Mouse (Mus musculus): Measurements from ENCODE around the gene Aldh2. TPM values are rescaled to one million over a fixed set of nuclear protein-coding genes. Genes with fewer than 3 reads are reported as not detected.

The Aldh2 gene
- total and polyA plus RNA-seq, 2 experiments from 2014 or later, result 77.2 to 115 TPM

- WGBS, result 34% methylated on average over 9 of the region's 9 CpGs
- peak; percentile 84 for DNase-seq
- ATAC-seq, result peak; percentile 71
These were observed 8.1 kb upstream of the Aldh2 start for GRCm38 (mm10) chr5:121601547-121602299.

DNA sequence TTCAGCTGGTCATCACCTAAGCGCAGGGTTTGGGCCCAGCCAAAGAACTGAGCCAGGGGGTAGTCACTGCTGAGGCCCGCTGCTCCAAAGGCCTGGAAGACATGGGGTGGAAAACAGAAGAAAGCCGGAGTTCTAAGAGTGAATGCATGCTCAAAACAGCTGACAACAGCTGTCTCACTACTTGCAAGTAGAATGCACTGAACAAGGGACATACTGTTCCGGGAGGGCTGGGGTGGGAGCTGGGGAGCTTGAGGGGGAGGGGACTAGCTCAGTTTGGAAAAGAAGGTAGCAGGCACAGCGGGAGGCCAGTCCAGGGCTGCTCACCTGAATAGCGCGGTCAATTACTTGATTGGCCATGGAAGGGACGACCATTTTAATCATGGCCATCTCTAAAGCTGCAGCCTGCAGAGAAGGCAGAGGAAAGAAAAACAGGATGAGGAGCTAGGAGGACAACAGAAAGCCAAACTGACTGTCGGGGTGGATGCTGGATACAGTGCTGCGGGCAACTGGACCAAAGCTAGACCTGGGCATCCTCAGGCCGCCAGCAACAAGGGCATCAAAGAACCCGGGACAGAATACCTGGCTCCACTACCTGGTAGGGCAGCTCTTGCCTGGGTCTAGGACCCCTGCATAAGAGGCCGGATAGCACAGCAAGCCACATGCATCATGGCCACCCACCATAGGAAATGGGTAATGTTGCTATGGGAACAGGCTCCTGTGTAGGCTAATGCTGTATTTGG lies 5.4 kb upstream of the Aldh2 start:
- 61% methylated on average over 13 of the region's 13 CpGs for WGBS
- Histone ChIP-seq H3K36me3 (ENCODE audit: insufficient read depth) (no peaks in the 10 kb centered on the region), H3K27me3 (ENCODE audit: insufficient read depth, low read length) (no peaks in the 10 kb centered on the region), H3K4me2 (ENCODE audit: low read depth) (no peak overlapping the region), H3K4me1 (ENCODE audit: insufficient read depth) (no peaks in the 10 kb centered on the region), H3K4me3 (ENCODE audit: low read depth, low read length) (no peak overlapping the region), H3K9me3 (ENCODE audit: low read length) (no peaks in the 10 kb centered on the region), H3K9ac (no peak overlapping the region), H3K27ac (ENCODE audit: low read depth, low read length) (no peak overlapping the region)
- ATAC-seq, result no peak
- no peak for DNase-seq
- no peak for TF ChIP-seq CTCF (IDR thresholded peaks at IDR 0.05; ENCODE audit: low read depth)

More at GRCm38 (mm10) chr5:121601547-121602299, 8.1 kb upstream of the Aldh2 start:
- Histone ChIP-seq H3K4me3 (ENCODE audit: low read depth, low read length) (no peak overlapping the region), H3K27ac (ENCODE audit: low read depth, low read length) (no peak overlapping the region), H3K27me3 (ENCODE audit: insufficient read depth, low read length) (no peaks in the 10 kb centered on the region), H3K4me1 (ENCODE audit: insufficient read depth) (no peaks in the 10 kb centered on the region), H3K36me3 (ENCODE audit: insufficient read depth) (no peaks in the 10 kb centered on the region), H3K4me2 (ENCODE audit: low read depth) (no peak overlapping the region), H3K9ac (no peak overlapping the region), H3K9me3 (ENCODE audit: low read length) (no peaks in the 10 kb centered on the region)
- peak; percentile 92 for TF ChIP-seq CTCF (IDR thresholded peaks at IDR 0.05; ENCODE audit: low read depth)

DNA sequence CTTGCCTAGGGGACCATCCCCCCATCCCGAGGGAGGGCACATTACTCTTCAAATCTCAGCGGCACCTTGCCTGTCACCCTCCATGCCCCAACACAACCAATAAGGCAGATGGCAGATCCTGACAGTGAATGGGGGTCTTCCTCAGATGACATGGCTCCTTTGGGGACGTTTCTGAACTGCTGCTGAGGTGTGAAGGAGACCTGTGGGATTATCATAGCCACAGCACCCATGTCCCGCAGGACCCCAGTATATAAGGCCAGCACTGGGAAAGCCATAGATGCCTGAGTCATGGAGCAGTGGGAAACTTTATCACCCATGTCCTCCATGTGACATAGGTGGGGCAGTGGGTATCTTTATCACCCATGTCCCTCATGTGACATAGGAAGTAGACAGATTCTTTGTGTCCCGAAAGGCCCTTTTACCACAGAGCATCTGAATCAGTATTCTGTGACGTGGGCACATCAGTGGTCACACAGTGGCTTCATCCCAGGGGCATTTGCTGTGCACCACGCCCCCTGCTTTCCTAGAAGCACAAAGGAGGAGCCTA lies 4.4 kb upstream of the Aldh2 start:
- no peak for DNase-seq
- Histone ChIP-seq H3K4me3 (ENCODE audit: low read depth, low read length) (no peak overlapping the region), H3K9me3 (ENCODE audit: low read length) (no peaks in the 10 kb centered on the region), H3K27ac (ENCODE audit: low read depth, low read length) (no peak overlapping the region), H3K4me1 (ENCODE audit: insufficient read depth) (no peaks in the 10 kb centered on the region), H3K4me2 (ENCODE audit: low read depth) (no peak overlapping the region), H3K9ac (no peak overlapping the region), H3K27me3 (ENCODE audit: insufficient read depth, low read length) (no peaks in the 10 kb centered on the region), H3K36me3 (ENCODE audit: insufficient read depth) (no peaks in the 10 kb centered on the region)
- 77% methylated on average over 7 of the region's 7 CpGs for WGBS
- no peak for ATAC-seq
- no peak for TF ChIP-seq CTCF (IDR thresholded peaks at IDR 0.05; ENCODE audit: low read depth)

DNA sequence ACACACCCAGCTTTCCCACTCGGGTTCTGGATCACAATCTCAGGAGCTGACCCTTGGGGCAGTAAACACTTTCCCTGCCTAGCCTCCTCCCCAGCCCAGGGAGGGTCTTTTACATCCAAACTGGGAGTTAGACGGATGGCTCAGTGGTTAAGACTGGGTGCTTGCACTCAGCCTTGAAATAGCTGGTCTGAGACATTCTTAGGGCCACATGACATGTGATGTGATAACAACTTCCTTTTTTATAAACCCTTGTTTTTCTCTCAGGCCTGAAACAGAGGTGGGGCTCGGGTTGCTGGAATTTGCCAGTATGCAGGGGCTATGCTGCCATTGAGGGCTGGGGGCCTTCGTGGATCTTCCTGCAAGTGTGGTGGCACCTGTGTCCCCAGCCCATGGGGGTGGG lies 3.7 kb upstream of the Aldh2 start:
- Histone ChIP-seq H3K4me3 (ENCODE audit: low read depth, low read length) (no peak overlapping the region), H3K4me2 (ENCODE audit: low read depth) (no peak overlapping the region), H3K36me3 (ENCODE audit: insufficient read depth) (no peaks in the 10 kb centered on the region), H3K27ac (ENCODE audit: low read depth, low read length) (no peak overlapping the region), H3K9ac (no peak overlapping the region), H3K9me3 (ENCODE audit: low read length) (no peaks in the 10 kb centered on the region), H3K4me1 (ENCODE audit: insufficient read depth) (no peaks in the 10 kb centered on the region), H3K27me3 (ENCODE audit: insufficient read depth, low read length) (no peaks in the 10 kb centered on the region)
- ATAC-seq, result no peak
- TF ChIP-seq CTCF (IDR thresholded peaks at IDR 0.05; ENCODE audit: low read depth), result no peak
- WGBS, result 76% methylated on average over 4 of the region's 4 CpGs
- DNase-seq, result no peak

DNA sequence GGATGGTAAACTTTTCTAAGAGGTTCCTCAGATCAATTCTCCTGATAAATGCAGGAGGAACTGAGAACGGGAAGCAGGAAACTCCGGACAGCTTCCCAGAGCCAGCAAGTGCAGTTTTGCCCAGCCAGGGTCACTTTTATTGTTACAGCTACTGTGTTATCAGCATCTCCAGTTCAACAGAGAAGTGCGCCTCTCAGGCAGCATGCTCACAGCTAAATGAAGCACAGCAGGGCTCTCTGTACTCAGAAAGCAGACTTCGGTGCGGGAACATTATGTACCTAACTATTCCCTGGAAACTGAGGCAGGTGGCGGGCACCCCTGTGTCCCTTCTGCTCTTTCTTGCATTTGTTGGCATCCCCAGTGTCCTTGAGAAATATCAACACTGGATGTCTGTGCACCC lies 2.6 kb upstream of the Aldh2 start:
- H3K9ac ChIP-seq, result no peak overlapping the region
- WGBS, result 82% methylated on average over 6 of the region's 6 CpGs
- H3K4me3 ChIP-seq (ENCODE audit: low read depth, low read length), result no peak overlapping the region
- no peak overlapping the region for H3K27ac ChIP-seq (ENCODE audit: low read depth, low read length)
- no peaks in the 10 kb centered on the region for H3K27me3 ChIP-seq (ENCODE audit: insufficient read depth, low read length)
- no peaks in the 10 kb centered on the region for H3K4me1 ChIP-seq (ENCODE audit: insufficient read depth)
- no peaks in the 10 kb centered on the region for H3K9me3 ChIP-seq (ENCODE audit: low read length)
- H3K36me3 ChIP-seq (ENCODE audit: insufficient read depth), result no peaks in the 10 kb centered on the region
- ATAC-seq (no peak), DNase-seq (no peak)
- no peak for TF ChIP-seq CTCF (IDR thresholded peaks at IDR 0.05; ENCODE audit: low read depth)
- H3K4me2 ChIP-seq (ENCODE audit: low read depth), result no peak overlapping the region

GRCm38 (mm10) chr5:121595758-121596157 lies 2.1 kb upstream of the Aldh2 start:
- no peaks in the 10 kb centered on the region for H3K9me3 ChIP-seq (ENCODE audit: low read length)
- no peak overlapping the region for H3K9ac ChIP-seq
- H3K27me3 ChIP-seq (ENCODE audit: insufficient read depth, low read length), result no peaks in the 10 kb centered on the region
- ATAC-seq (no peak), DNase-seq (no peak)
- no peak overlapping the region for H3K4me2 ChIP-seq (ENCODE audit: low read depth)
- H3K4me1 ChIP-seq (ENCODE audit: insufficient read depth), result no peaks in the 10 kb centered on the region
- TF ChIP-seq CTCF (IDR thresholded peaks at IDR 0.05; ENCODE audit: low read depth), result no peak
- H3K36me3 ChIP-seq (ENCODE audit: insufficient read depth), result no peaks in the 10 kb centered on the region
- no peak overlapping the region for H3K4me3 ChIP-seq (ENCODE audit: low read depth, low read length)
- WGBS, result 73% methylated on average over 6 of the region's 6 CpGs
- no peak overlapping the region for H3K27ac ChIP-seq (ENCODE audit: low read depth, low read length)

Data from forebrain, postnatal 0 days (tissue).